Mouse (Mus musculus): ENCODE results near the gene Tpbg.
"Not testable (repeated sequence)": the region's sequence is repeated elsewhere in the genome, so short reads cannot be mapped to it uniquely, and the experiment has no call there.

The Tpbg gene
- long read RNA-seq, experiment 1, result 0 reads
- long read RNA-seq, experiment 2, partial matches to known transcripts, result 0 of 1 reads
- long read RNA-seq, experiment 2, other reads (novel, unspliced or antisense), result 0 of 1 reads

DNA sequence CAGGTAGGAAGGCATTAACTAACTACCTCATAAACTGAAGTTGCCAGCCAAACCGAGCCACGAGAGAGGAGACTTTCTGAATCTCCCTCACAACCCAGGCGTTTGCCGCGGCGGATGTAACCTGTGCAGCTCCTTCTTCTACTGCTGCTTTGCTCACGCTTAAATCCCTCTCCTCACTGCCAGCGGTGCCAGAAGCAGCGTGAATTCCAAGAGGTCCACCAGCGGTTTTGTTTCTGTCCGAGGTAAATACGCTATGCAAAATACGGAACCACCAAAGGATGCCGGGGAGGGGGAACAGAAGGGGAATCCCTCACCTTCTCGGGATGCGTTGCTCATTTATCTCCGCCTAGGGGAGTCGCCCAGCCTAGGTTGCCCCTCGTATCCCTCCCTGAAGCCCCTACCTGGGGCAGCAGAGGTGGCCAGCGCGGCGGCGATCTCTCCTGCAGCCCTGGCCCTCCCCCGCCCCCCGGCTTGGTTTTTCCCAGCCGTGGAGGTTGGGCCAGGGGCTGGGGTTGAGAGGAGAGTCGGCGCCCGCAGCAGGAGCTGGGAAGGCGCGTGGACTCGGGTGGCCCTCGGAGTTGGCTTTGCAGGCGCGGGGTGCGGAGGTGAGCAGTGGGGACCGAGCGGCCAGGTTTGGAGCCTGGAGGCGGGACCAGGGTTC, at the start of gene Tpbg:
Gene Tpbg, plus strand, starts transcription at position 30 of the 661 bp plus-strand sequence.
- intact Hi-C loops (cut with DNase I), result no loop called here

DNA sequence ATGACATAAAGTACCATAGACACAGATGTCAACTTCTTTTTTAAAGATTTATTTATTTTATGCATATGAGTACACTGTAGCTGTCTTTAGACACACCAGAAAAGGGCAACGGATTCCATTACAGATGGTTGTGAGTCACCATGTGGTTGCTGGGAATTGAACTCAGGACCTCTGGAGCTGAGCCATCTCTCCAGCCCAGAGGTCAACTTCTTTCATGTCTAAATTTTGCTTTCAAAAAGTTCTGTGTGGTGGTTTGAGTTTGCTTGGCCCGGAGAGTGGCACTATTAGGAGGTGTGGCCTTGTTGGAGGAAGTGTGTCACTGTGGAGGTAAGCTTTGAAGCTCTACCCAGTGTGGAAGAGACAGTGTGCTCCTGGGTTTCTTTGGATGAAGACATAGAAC, 40.2 kb upstream of the Tpbg start:
- intact Hi-C loops (cut with DNase I), result not testable (repeated sequence)

DNA sequence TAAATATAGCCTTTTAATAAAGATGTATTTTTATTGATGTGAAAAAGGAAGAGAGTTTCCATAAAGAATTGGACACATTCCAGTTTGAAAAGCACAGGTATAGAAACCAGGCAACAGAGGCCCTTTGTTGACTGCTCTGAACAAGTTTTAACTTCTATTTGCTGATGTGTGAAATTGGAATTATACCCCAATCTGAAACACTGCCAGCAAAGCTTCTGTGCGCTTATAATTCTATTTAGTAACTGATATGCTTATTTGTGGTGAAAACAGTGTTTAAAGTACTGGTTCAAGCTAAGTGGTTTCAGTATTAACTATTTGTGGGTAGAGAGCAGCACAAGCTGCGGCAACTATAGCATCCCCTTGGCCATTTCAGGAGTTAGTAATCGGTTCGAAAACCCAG, 39.6 kb upstream of the Tpbg start:
- intact Hi-C loops (cut with DNase I), result no loop called here

DNA sequence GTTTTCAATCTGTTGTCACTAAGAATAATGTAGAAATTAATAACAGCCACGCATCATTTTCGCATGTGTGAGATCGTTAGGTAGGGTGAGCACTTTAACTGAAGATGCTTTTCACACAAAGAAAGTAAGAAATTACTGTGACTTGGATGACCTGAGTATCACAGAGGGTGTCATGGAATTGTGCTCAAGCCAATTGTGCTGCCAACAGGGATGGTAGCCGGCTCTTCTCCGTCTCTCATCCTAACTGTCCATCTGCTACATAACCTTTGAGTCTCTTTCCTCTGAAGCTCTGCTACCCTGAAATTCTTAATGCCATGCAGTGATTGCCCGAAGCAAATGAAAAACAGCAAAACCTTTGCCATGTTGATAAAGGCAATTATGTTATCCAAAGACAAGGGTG, 35.8 kb upstream of the Tpbg start:
- intact Hi-C loops (cut with DNase I), result no loop called here

- intact Hi-C loops (cut with DNase I), result no loop called here
Measured at GRCm38 (mm10) chr9:85809246-85809645, 32.9 kb upstream of the Tpbg start.

- intact Hi-C loops (cut with DNase I), result no loop called here
Measured at GRCm38 (mm10) chr9:85820829-85821228, 21.4 kb upstream of the Tpbg start.

DNA sequence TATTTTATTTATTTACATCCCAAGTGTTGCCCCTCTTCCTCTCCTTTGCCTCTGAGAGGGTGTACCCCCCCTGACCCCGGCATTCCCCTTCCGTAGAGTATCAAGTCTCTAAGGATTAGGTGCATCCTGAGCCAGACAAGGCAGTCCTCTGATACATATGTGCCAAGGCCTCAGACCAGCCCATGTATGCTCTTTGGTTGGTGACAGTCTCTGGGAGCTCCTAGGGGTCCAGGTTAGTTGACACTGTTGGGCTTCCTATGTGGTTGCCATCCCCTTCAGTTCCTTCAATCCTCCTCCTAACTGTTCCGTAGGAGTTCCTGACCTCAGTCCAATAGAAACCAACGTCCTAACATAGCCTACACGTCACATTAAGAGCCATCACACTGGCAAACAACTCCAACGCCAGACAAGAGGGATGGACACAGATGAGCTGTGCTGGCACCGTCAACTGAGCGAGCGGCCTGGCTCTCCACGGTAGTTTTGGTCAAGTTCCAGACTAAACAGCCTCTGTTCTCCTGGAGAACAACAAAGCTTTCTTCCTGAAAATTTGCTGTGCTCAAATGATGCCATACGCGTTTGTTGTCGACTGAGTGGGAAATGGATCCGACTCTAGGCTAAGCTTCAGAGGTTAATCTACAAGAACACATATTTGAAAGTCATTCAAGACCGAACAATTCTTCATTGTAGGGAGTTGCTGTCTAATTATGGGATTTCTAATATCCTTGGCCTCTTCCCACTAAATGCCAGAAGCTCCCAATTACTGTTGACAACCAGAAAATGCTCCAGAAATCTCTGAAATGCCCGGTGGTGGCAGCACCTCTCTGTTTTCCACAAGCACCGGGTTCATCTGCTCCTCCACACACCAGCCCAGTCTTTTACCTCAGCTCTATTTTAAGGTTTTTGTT, 6.4 kb upstream of the Tpbg start:
- intact Hi-C loops (cut with DNase I), result no loop called here

DNA sequence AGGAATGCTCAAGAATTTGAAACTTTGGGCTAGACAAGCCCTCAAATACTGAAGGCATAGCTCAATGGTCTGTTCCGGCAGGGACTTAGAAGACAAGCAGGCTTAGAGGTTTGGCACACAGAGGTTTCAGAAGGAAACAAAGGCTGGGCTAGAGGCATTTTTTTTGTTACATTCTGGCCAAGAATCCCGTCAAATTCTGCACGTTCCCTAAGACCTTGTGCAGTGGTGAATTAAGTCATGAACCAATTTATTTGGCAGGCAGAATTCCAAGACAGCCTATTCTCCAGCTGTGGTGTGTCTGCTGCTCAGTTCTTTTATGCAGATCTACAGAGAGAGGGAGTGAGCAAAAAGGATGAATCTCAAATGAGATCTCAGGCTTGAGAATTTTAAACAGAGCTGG, 2.6 kb upstream of the Tpbg start:
- intact Hi-C loops (cut with DNase I), result no loop called here

DNA sequence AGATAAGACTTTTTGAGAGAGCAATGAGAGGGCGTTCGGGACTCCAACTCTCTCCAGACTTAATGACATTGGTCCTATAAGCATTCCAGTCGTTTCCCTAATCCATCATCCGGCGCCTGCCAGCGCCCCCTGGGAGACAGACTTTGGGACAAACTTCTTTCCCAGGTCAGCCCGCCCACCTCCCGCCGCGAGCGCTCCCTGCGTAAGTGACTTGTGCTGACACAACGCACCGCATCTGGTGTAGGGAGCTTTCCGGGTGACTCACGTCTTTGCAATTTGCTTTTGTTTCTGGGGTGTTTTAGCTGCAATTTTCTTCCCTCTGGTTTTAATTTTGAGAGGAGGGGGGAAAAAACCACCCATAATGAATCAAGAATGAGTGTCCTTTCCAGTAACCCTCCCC, 289 bp upstream of the Tpbg start:
- intact Hi-C loops (cut with DNase I), result no loop called here

DNA sequence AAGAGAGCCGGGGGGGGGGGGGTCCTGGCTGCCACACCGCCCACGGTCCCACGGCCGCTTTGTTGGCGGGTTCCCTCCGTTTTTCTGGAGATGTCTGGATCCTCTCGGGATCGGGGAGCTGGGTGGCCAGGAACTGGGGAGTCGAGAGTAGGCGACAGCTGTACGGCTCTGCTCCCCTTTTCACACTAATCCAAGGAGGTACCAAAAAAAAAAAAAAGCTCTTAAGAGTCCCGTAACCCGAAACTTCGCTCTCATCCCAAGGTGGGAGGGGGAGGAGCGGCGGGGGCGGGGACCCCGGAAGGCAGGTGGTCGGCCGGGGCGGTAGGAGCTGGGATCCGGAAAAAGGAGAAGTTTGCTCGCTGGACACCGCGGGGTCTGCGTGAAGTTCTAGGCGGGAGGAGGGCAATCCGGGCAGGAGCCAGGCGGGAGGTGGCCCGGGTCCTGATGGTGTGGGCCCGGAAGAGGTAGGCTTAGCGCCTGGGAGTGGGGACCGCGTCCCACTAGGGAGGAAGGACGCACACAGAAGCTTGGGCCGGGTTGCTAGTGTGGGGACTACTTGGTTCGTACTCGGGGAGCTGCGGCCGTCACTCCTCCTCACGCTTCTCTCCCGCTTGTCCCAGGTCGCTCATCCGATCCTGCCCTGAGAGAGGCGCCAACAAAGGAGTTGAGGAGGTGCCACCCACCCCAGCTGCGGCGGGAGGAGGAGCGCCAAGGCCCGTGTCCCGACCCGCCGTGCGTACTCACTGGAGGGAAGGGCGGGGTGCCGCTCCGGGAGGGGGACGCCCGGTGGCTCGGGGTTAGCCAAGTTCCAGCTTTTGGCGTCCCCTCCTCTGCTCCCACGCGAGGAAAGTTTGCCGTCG, 1.1 kb downstream of the Tpbg start:
- intact Hi-C loops (cut with DNase I), result no loop called here

DNA sequence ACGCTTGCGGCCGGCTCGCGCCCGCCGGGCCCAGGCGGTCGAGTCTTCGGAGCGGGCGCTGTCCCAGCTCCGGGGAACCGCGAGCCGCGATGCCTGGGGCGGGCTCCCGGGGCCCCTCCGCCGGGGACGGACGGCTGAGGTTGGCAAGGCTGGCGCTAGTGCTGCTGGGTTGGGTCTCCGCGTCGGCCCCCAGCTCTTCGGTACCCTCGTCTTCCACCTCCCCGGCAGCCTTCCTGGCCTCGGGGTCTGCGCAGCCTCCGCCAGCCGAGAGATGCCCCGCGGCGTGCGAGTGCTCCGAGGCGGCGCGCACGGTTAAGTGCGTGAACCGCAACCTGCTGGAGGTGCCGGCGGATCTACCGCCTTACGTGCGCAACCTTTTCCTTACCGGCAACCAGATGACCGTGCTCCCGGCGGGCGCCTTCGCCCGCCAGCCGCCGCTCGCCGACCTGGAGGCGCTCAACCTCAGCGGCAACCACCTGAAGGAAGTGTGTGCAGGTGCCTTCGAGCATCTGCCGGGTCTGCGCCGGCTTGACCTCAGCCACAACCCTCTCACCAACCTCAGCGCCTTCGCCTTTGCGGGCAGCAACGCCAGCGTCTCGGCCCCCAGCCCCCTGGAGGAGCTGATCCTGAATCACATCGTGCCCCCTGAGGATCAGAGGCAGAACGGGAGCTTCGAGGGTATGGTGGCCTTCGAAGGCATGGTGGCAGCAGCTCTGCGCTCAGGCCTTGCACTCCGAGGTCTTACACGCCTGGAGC, 1.9 kb downstream of the Tpbg start:
- intact Hi-C loops (cut with DNase I), result no loop called here

DNA sequence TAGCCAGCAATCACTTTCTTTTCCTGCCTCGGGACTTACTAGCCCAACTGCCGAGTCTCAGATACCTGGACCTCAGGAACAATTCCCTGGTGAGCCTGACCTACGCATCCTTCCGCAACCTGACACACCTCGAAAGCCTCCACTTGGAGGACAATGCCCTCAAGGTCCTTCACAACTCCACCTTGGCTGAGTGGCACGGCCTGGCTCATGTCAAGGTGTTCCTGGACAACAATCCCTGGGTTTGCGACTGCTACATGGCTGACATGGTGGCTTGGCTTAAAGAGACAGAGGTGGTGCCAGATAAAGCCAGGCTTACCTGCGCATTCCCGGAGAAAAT, 2.4 kb downstream of the Tpbg start:
- intact Hi-C loops (cut with DNase I), result no loop called here

GRCm38 (mm10) chr9:85846186-85846585, 4.0 kb downstream of the Tpbg start:
- intact Hi-C loops (cut with DNase I), result no loop called here

GRCm38 (mm10) chr9:85854780-85855179, 12.6 kb downstream of the Tpbg start:
- intact Hi-C loops (cut with DNase I), result no loop called here

- intact Hi-C loops (cut with DNase I), result no loop called here
Measured at GRCm38 (mm10) chr9:85856511-85856910, 14.3 kb downstream of the Tpbg start.

DNA sequence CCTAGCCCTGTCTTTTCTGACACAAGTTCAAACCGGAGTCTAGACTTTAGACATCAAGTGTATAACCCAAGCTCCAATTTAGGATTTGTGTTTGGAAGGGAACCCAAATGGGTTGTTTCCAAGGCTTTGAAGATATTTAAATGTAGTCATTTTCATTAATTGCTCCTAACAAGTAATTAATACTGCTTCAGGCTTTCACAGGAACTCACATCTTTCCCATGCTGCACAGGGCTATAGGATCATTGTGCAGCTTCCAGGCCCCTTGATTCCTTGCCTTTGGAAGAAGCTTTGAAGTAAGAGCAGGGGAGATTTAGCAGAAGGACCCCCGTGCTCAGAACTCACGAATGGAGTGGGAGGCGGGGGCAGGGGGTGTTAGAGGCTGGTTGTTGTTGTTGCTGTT, 18.9 kb downstream of the Tpbg start:
- intact Hi-C loops (cut with DNase I), result no loop called here

GRCm38 (mm10) chr9:85862562-85862961, 20.4 kb downstream of the Tpbg start:
- intact Hi-C loops (cut with DNase I), result no loop called here

DNA sequence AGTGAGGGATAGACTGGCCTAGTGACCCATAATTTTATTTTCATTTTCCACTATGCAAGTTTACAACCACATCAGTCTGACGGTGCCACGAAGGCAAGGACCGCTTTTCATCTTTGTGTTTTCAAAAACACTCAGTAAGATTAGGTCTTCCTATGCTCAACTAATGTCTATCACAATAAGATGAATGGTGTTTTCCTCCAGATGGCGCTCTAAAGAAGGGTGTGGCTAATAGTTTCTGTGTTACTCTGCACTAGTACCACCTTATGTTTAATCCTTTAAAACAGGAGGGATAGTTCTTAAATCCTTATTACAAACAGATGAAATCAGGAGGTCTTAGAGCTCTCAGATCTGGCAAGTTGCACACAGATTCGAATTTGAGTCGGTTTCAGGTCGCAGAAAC, 30.7 kb downstream of the Tpbg start:
- intact Hi-C loops (cut with DNase I), result loop anchor here (10.0 kb wide), 1 partner anchor 572 kb away; no protein-coding TSS in a partner anchor

- intact Hi-C loops (cut with DNase I), result no loop called here
Measured at GRCm38 (mm10) chr9:85893681-85894080, 51.5 kb downstream of the Tpbg start.

Data from adrenal gland (tissue).